Mouse (Mus musculus) liver, adult 2 months (tissue): ENCODE measurements around the gene Bcas3. TPM values are rescaled to one million over a fixed set of nuclear protein-coding genes. Genes with fewer than 3 reads are reported as not detected.

Experiments
- DNase-seq: peaks from one replicate; pipeline ENCODE4 v3.0.0-alpha.2; 2011; ENCODE audit warnings: low read depth, low spot score; ENCODE audit errors: extremely low read depth
- H3K27ac ChIP-seq: fragments of 200-500 bp; replicated peaks from 2 replicates; pipeline ENCODE4 v1.5.1; 2012; ENCODE audit warnings: low read depth, mild to moderate bottlenecking, control low read depth, inconsistent platforms, low read length; ENCODE audit not compliant: insufficient read depth
- H3K27me3 ChIP-seq: fragments of 200-500 bp; 2 replicates; pipeline ENCODE4 v1.6.1; 2012; ENCODE audit warnings: mild to moderate bottlenecking, moderate library complexity, low read length, inconsistent platforms; ENCODE audit not compliant: control insufficient read depth, insufficient read depth
- H3K36me3 ChIP-seq: fragments of 200-500 bp; 2 replicates; pipeline ENCODE4 v1.6.1; 2012; ENCODE audit warnings: low read length, inconsistent platforms; ENCODE audit not compliant: control insufficient read depth, insufficient read depth
- H3K4me1 ChIP-seq: fragments of 200-500 bp; 2 replicates; pipeline ENCODE4 v1.6.1; 2011; ENCODE audit warnings: low read length; ENCODE audit not compliant: control insufficient read depth, insufficient read depth
- H3K4me3 ChIP-seq: fragments of 200-500 bp; 2 replicates; pipeline ENCODE4 v1.5.1; 2011; ENCODE audit warnings: low read depth, mild to moderate bottlenecking, control low read depth, low read length, moderate library complexity; ENCODE audit not compliant: insufficient read depth
- H3K79me2 ChIP-seq: fragments of 200-500 bp; 2 replicates; pipeline ENCODE4 v1.6.1; 2012; ENCODE audit warnings: inconsistent platforms, mild to moderate bottlenecking, low read length, moderate library complexity; ENCODE audit not compliant: control insufficient read depth, insufficient read depth
- H3K9ac ChIP-seq: fragments of 200-500 bp; 2 replicates; pipeline ENCODE4 v1.6.1; 2012; ENCODE audit warnings: low read depth, mild to moderate bottlenecking, control low read depth, inconsistent platforms, low read length
- CTCF ChIP-seq: fragments of 200-500 bp; IDR thresholded peaks from 2 replicates; pipeline ENCODE4 v1.5.1; 2011; ENCODE audit warnings: low read depth, low read length, control low read depth
- POLR2A ChIP-seq: fragments of 200-500 bp; IDR thresholded peaks from 2 replicates; pipeline ENCODE4 v1.6.1; 2011; ENCODE audit warnings: low read length, control low read depth; ENCODE audit not compliant: insufficient read depth; ENCODE audit errors: extremely low read depth
- WGBS: fragments of 180-500 bp; shearing (Covaris S2); methylation state at CpG from one replicate; pipeline ENCODE4 v1.1.7; 2018; 5-methylcytosine and 5-hydroxymethylcytosine counted together
- polyA plus RNA-seq: library from polyadenylated mRNA; depleted of rRNA; stranded (reverse); fragments of >200 nt; gene quantifications from 2 replicates; pipeline ENCODE4 v1.2.3, GENCODE M21; 2012
- total RNA-seq: library from RNA; depleted of rRNA; stranded (reverse); fragments of >200 nt; gene quantifications from 2 replicates; pipeline ENCODE4 v1.2.3, GENCODE M21; 2014

The Bcas3 gene
- total and polyA plus RNA-seq, 2 experiments: 16.5 to 21.4 TPM

GRCm38 (mm10) chr11:85829520-85830440 lies 476.8 kb downstream of the Bcas3 start:
- Histone ChIP-seq H3K36me3 (no peaks in the 10 kb centered on the region), H3K4me1 (no peaks in the 10 kb centered on the region), H3K27me3 (peaks cover 20% of the 10 kb centered on the region; the same call in 1 of the 2 replicates), H3K27ac (no peak overlapping the region), H3K4me3 (no peak overlapping the region), H3K9ac (no peak overlapping the region), H3K79me2 (no peaks in the 10 kb centered on the region)
- TF ChIP-seq CTCF (no peak), POLR2A (no peak)
- DNase-seq: no peak
- WGBS: 13% methylated on average over 61 of the region's 61 CpGs

GRCm38 (mm10) chr11:85830901-85831341 lies 478.0 kb downstream of the Bcas3 start:
- H3K4me3 ChIP-seq: no peak overlapping the region
- no peak overlapping the region for H3K27ac ChIP-seq
- DNase-seq: no peak
- H3K27me3 ChIP-seq: peaks cover 25% of the 10 kb centered on the region; the same call in 1 of the 2 replicates
- no peaks in the 10 kb centered on the region for H3K79me2 ChIP-seq
- H3K36me3 ChIP-seq: no peaks in the 10 kb centered on the region
- 10% methylated on average over 17 of the region's 17 CpGs for WGBS
- H3K9ac ChIP-seq: no peak overlapping the region
- no peaks in the 10 kb centered on the region for H3K4me1 ChIP-seq
- TF ChIP-seq POLR2A (no peak), CTCF (0 out of 2 replicates have a peak, but pooled peaks have one; percentile 7)

- peak overlapping the region; percentile 42 for H3K27ac ChIP-seq
- 4% methylated on average over 33 of the region's 33 CpGs for WGBS
- peak overlapping the region; percentile 58 for H3K4me3 ChIP-seq
Measured at GRCm38 (mm10) chr11:85831656-85832230, 478.8 kb downstream of the Bcas3 start.

GRCm38 (mm10) chr11:85832231-85832924 lies 479.4 kb downstream of the Bcas3 start, which contains the start of gene Tbx2:
TSS of gene Tbx2 (plus strand) at chr11:85832551.
- Histone ChIP-seq H3K27me3 (peaks cover 33% of the 10 kb centered on the region; the same call in 1 of the 2 replicates), H3K79me2 (no peaks in the 10 kb centered on the region), H3K36me3 (no peaks in the 10 kb centered on the region), H3K4me3 (peak within 1 kb of the TSS; percentile 58), H3K4me1 (no peaks in the 10 kb centered on the region), H3K9ac (peak within 1 kb of the TSS; percentile 70), H3K27ac (peak within 1 kb of the TSS; percentile 42)
- DNase-seq: no peak
- 5% methylated on average over 52 of the region's 52 CpGs for WGBS
- TF ChIP-seq CTCF: no peak
- TF ChIP-seq POLR2A: 0 out of 2 replicates have a peak, but pooled peaks have one; percentile 32

More at GRCm38 (mm10) chr11:85831656-85832230, 478.8 kb downstream of the Bcas3 start:
- peak overlapping the region; percentile 70 for H3K9ac ChIP-seq
- H3K27me3 ChIP-seq: peaks cover 27% of the 10 kb centered on the region; the same call in 1 of the 2 replicates
- DNase-seq: no peak
- no peaks in the 10 kb centered on the region for H3K79me2 ChIP-seq
- H3K4me1 ChIP-seq: no peaks in the 10 kb centered on the region
- no peaks in the 10 kb centered on the region for H3K36me3 ChIP-seq
- TF ChIP-seq POLR2A (no peak), CTCF (no peak)

- peak overlapping the region; percentile 65 for H3K9ac ChIP-seq
- no peak for DNase-seq
- no peaks in the 10 kb centered on the region for H3K4me1 ChIP-seq
- 0 out of 2 replicates have a peak overlapping the region, but pooled peaks have one; percentile 37 for H3K27ac ChIP-seq
- no peak for TF ChIP-seq POLR2A
- TF ChIP-seq CTCF: no peak
- WGBS: 2% methylated on average over 51 of the region's 54 CpGs
- no peaks in the 10 kb centered on the region for H3K36me3 ChIP-seq
- peak overlapping the region; percentile 58 for H3K4me3 ChIP-seq
- H3K79me2 ChIP-seq: no peaks in the 10 kb centered on the region
- H3K27me3 ChIP-seq: peaks cover 39% of the 10 kb centered on the region
Measured at GRCm38 (mm10) chr11:85833081-85833521, 480.1 kb downstream of the Bcas3 start.
